Mouse (Mus musculus): ENCODE results near the gene Rbpj.
"Not testable (repeated sequence)": the region's sequence is repeated elsewhere in the genome, so short reads cannot be mapped to it uniquely, and the experiment has no call there.

Gene Rbpj

GRCm38 (mm10) chr5:53673493-53674150, 207.7 kb downstream of the Rbpj start:
- DNase-seq (ENCODE audit: low spot score) = not testable (repeated sequence)

- DNase-seq (ENCODE audit: low spot score) = no peak
Observed at GRCm38 (mm10) chr5:53676671-53677070, 210.7 kb downstream of the Rbpj start.

- no peak for DNase-seq (ENCODE audit: low spot score)
Observed at GRCm38 (mm10) chr5:53678036-53678767, 212.2 kb downstream of the Rbpj start.

- peak; percentile 7 for DNase-seq (ENCODE audit: low spot score)
Observed at GRCm38 (mm10) chr5:53679651-53680050, 213.7 kb downstream of the Rbpj start.

- no peak for DNase-seq (ENCODE audit: low spot score)
Observed at GRCm38 (mm10) chr5:53683916-53684315, 218.0 kb downstream of the Rbpj start.

- DNase-seq (ENCODE audit: low spot score) = no peak
Observed at GRCm38 (mm10) chr5:53684417-53684816, 218.5 kb downstream of the Rbpj start.

- DNase-seq (ENCODE audit: low spot score) = no peak
Observed at GRCm38 (mm10) chr5:53685623-53686022, 219.7 kb downstream of the Rbpj start.

GRCm38 (mm10) chr5:53686379-53686778, 220.4 kb downstream of the Rbpj start:
- no peak for DNase-seq (ENCODE audit: low spot score)

- DNase-seq (ENCODE audit: low spot score) = no peak
Observed at GRCm38 (mm10) chr5:53688326-53688725, 222.4 kb downstream of the Rbpj start.

- DNase-seq (ENCODE audit: low spot score) = no peak
Observed at GRCm38 (mm10) chr5:53691577-53691976, 225.6 kb downstream of the Rbpj start.

GRCm38 (mm10) chr5:53692100-53692499, 226.1 kb downstream of the Rbpj start:
- DNase-seq (ENCODE audit: low spot score) = no peak

- DNase-seq (ENCODE audit: low spot score) = no peak
Observed at GRCm38 (mm10) chr5:53692662-53693061, 226.7 kb downstream of the Rbpj start.

- DNase-seq (ENCODE audit: low spot score) = no peak
Observed at GRCm38 (mm10) chr5:53696701-53697100, 230.7 kb downstream of the Rbpj start.

- DNase-seq (ENCODE audit: low spot score) = no peak
Observed at GRCm38 (mm10) chr5:53697794-53698193, 231.8 kb downstream of the Rbpj start.

GRCm38 (mm10) chr5:53702686-53703085, 236.7 kb downstream of the Rbpj start:
- no peak for DNase-seq (ENCODE audit: low spot score)
